Mouse (Mus musculus): ENCODE data around the gene Ccdc13. TPM values are rescaled to one million over a fixed set of nuclear protein-coding genes. Genes with fewer than 3 reads are reported as not detected.

Gene Ccdc13
- polyA plus RNA-seq, 1 experiment = 0.34 TPM

DNA sequence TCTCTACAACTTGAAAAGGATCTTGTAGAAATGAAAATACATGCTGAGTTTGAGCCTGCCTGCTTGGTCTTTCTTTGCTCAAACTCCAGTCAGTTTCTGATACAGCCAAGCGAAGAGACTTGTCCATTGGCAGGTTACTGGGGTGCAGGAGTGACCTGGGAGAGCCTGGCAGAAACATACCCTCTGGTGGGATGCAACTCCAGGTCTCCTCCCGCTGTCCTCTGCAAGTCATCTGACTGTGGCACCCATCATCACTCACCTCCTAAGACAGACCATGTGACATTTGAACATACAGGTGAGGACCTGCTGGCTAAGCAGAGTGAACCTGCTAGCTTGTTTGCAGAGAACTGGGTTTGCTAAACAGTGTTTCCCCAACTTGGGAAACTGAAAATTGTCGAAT, 82.5 kb downstream of the Ccdc13 start:
- DNase-seq = no peak
- H3K4me3 ChIP-seq (ENCODE audit: control insufficient read depth, insufficient read depth, low read length) = no peak overlapping the region
- no peak overlapping the region for H3K27ac ChIP-seq (ENCODE audit: control insufficient read depth, insufficient read depth, low read length)
- TF ChIP-seq CTCF (IDR thresholded peaks at IDR 0.05; ENCODE audit: borderline replicate concordance, control insufficient read depth, extremely low read depth, insufficient read depth, low read length, poor library complexity) (no peak), POLR2A (IDR thresholded peaks at IDR 0.05; ENCODE audit: control insufficient read depth, extremely low read depth, insufficient read depth, low read length, poor library complexity) (no peak)
- H3K4me1 ChIP-seq (replicated peaks; ENCODE audit: control insufficient read depth, insufficient read depth, low read length) = peaks cover 20% of the 10 kb centered on the region
- WGBS = 78% methylated on average over 3 of the region's 3 CpGs
- peaks cover 19% of the 10 kb centered on the region for H3K27me3 ChIP-seq (ENCODE audit: control insufficient read depth, insufficient read depth, low read length)
- peaks cover 46% of the 10 kb centered on the region for H3K36me3 ChIP-seq (ENCODE audit: control insufficient read depth, insufficient read depth, low read length)

DNA sequence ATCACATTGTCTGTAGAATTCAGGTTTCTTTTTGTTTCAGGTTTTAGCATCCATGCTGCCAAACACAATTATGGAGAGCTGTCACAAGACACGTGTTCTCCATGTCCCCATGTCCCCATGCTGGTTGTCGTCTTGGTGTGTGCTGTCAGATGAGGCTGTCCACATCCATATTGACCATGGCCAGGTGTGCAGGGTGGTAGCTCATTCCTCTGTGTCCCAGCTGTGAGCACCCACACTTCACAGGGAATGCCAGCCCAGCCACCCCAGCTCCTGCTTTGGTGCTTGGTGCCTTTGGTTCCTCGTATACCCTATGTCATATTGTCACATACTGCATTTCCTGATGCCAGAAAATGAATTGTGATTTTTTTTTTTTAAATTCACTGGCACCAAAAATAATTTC, 84.6 kb downstream of the Ccdc13 start:
- Histone ChIP-seq H3K4me3 (ENCODE audit: control insufficient read depth, insufficient read depth, low read length) (no peak overlapping the region), H3K36me3 (ENCODE audit: control insufficient read depth, insufficient read depth, low read length) (peaks cover 67% of the 10 kb centered on the region), H3K4me1 (replicated peaks; ENCODE audit: control insufficient read depth, insufficient read depth, low read length) (peaks cover 13% of the 10 kb centered on the region), H3K27me3 (ENCODE audit: control insufficient read depth, insufficient read depth, low read length) (peaks cover 8% of the 10 kb centered on the region), H3K27ac (ENCODE audit: control insufficient read depth, insufficient read depth, low read length) (no peak overlapping the region)
- 97% methylated on average over 3 of the region's 3 CpGs for WGBS
- no peak for TF ChIP-seq CTCF (IDR thresholded peaks at IDR 0.05; ENCODE audit: borderline replicate concordance, control insufficient read depth, extremely low read depth, insufficient read depth, low read length, poor library complexity)
- no peak for TF ChIP-seq POLR2A (IDR thresholded peaks at IDR 0.05; ENCODE audit: control insufficient read depth, extremely low read depth, insufficient read depth, low read length, poor library complexity)
- no peak for DNase-seq

DNA sequence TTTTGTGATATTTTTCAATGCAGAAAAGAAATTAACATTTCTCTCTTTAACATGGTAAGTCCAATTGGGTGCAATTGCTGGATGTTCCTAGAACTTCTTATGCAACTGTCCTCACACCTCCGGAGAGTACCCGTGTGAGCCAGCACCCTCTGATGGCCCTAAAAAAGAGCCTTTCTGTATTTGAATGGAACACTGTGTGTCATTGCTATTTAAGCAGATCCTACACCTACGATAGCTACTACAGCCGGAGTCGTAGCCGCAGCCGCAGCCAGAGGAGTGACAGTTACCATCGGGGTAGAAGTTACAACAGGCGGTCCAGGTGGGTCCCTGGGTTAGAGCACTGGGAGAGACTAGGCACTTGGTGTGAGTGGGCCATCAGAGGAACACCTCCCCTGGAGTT, 86.5 kb downstream of the Ccdc13 start:
- DNase-seq = no peak
- Histone ChIP-seq H3K36me3 (ENCODE audit: control insufficient read depth, insufficient read depth, low read length) (peaks cover 86% of the 10 kb centered on the region), H3K27ac (ENCODE audit: control insufficient read depth, insufficient read depth, low read length) (no peak overlapping the region), H3K4me3 (ENCODE audit: control insufficient read depth, insufficient read depth, low read length) (no peak overlapping the region), H3K27me3 (ENCODE audit: control insufficient read depth, insufficient read depth, low read length) (no peaks in the 10 kb centered on the region), H3K4me1 (replicated peaks; ENCODE audit: control insufficient read depth, insufficient read depth, low read length) (no peaks in the 10 kb centered on the region)
- TF ChIP-seq CTCF (IDR thresholded peaks at IDR 0.05; ENCODE audit: borderline replicate concordance, control insufficient read depth, extremely low read depth, insufficient read depth, low read length, poor library complexity) = no peak
- no peak for TF ChIP-seq POLR2A (IDR thresholded peaks at IDR 0.05; ENCODE audit: control insufficient read depth, extremely low read depth, insufficient read depth, low read length, poor library complexity)
- 99% methylated on average over 9 of the region's 9 CpGs for WGBS

Other genes with a start within 250 kb of the Ccdc13 start
- gene Lyzl4, start 197.4 kb downstream of the Ccdc13 start, polyA plus RNA-seq (2012; rRNA removed) = 0.31 and 0.62 TPM in 2 replicates
- gene Vipr1, start 196.7 kb downstream of the Ccdc13 start, polyA plus RNA-seq (2012; rRNA removed) = 6.5 and 7.0 TPM in 2 replicates
- 43.6 and 49.2 TPM in 2 replicates for gene Sec22c, start 134.0 kb downstream of the Ccdc13 start, polyA plus RNA-seq (2012; rRNA removed)
- gene Ss18l2, start 129.1 kb downstream of the Ccdc13 start, polyA plus RNA-seq (2012; rRNA removed) = 18.2 and 28.4 TPM in 2 replicates
- gene Nktr, start 120.3 kb downstream of the Ccdc13 start, polyA plus RNA-seq (2012; rRNA removed) = 93.3 and 95.4 TPM in 2 replicates
- gene Zfp651, start 80.1 kb downstream of the Ccdc13 start, polyA plus RNA-seq (2012; rRNA removed) = 6.9 and 12.2 TPM in 2 replicates
- gene Klhl40, start 61.9 kb downstream of the Ccdc13 start, polyA plus RNA-seq (2012; rRNA removed) = 0.89 and 0.93 TPM in 2 replicates
- gene Hhatl, start 47.0 kb downstream of the Ccdc13 start, polyA plus RNA-seq (2012; rRNA removed) = 1.1 and 12.5 TPM in 2 replicates
- gene Higd1a, start 18.9 kb upstream of the Ccdc13 start, polyA plus RNA-seq (2012; rRNA removed) = 9.1 and 17.6 TPM in 2 replicates
- gene Ackr2, start 58.9 kb upstream of the Ccdc13 start, polyA plus RNA-seq (2012; rRNA removed) = 0.99 and 1.0 TPM in 2 replicates
- gene Cyp8b1, start 76.8 kb upstream of the Ccdc13 start, polyA plus RNA-seq (2012; rRNA removed) = 0.74 and 1.6 TPM in 2 replicates
- 0.64 and 0.69 TPM in 2 replicates for gene Fam198a, start 111.5 kb upstream of the Ccdc13 start, polyA plus RNA-seq (2012; rRNA removed)
- gene Pomgnt2, start 157.6 kb upstream of the Ccdc13 start, polyA plus RNA-seq (2012; rRNA removed) = 15.2 and 19.3 TPM in 2 replicates

All from thymus, adult 2 months (tissue).